Mouse (Mus musculus): ENCODE measurements around the gene Gm43951. TPM values are rescaled to one million over a fixed set of nuclear protein-coding genes. Genes with fewer than 3 reads are reported as not detected.

Gene Gm43951
- polyA plus RNA-seq, 1 experiment = 0.10 TPM

GRCm38 (mm10) chr11:72240062-72240860 lies 33.6 kb upstream of the Gm43951 start:
- Histone ChIP-seq H3ac (ENCODE audit: control insufficient read depth, insufficient read length) (no peak overlapping the region), H3K79me2 (ENCODE audit: control insufficient read depth, insufficient read depth) (no peaks in the 10 kb centered on the region), H3K4me3 (no peak overlapping the region), H3K36me3 (ENCODE audit: control insufficient read depth, insufficient read depth) (no peaks in the 10 kb centered on the region), H3K4me2 (ENCODE audit: low read depth) (no peak overlapping the region), H3K27me3 (ENCODE audit: control insufficient read depth, insufficient read depth, insufficient read length) (peaks cover 4% of the 10 kb centered on the region)
- TF ChIP-seq E2F4 (IDR thresholded peaks at IDR 0.05; ENCODE audit: insufficient read depth) (no peak), TCF3 (IDR thresholded peaks at IDR 0.05; ENCODE audit: insufficient read length, low read depth) (no peak), USF1 (IDR thresholded peaks at IDR 0.05; ENCODE audit: low read depth) (no peak)

GRCm38 (mm10) chr11:72234013-72234412 lies 27.4 kb upstream of the Gm43951 start:
- H3K27me3 ChIP-seq (ENCODE audit: control insufficient read depth, insufficient read depth, insufficient read length) = no peaks in the 10 kb centered on the region
- peak overlapping the region; percentile 21 for H3K4me2 ChIP-seq (ENCODE audit: low read depth)
- no peaks in the 10 kb centered on the region for H3K79me2 ChIP-seq (ENCODE audit: control insufficient read depth, insufficient read depth)
- no peak overlapping the region for H3K4me3 ChIP-seq
- no peak for TF ChIP-seq POLR2AphosphoS2 (IDR thresholded peaks at IDR 0.05; ENCODE audit: insufficient read length, low read depth)
- TF ChIP-seq SRF (IDR thresholded peaks at IDR 0.05; ENCODE audit: control insufficient read depth, insufficient read length, low read depth) = peak; percentile 11
- no peak for TF ChIP-seq CEBPB (IDR thresholded peaks at IDR 0.05; ENCODE audit: insufficient read depth, poor library complexity, severe bottlenecking)
- TF ChIP-seq MYOD1 (IDR thresholded peaks at IDR 0.05; ENCODE audit: control insufficient read depth in 1 of 3, insufficient read length in 2 of 3, low read depth in 2 of 3) = peak; percentile 17 to 77 (median 71)
- TF ChIP-seq USF1 (IDR thresholded peaks at IDR 0.05; ENCODE audit: low read depth) = no peak
- TF ChIP-seq POLR2A (IDR thresholded peaks at IDR 0.05; ENCODE audit: insufficient read length, low read depth) = no peak
- TF ChIP-seq TCF3 (IDR thresholded peaks at IDR 0.05; ENCODE audit: insufficient read length, low read depth) = peak; percentile 69
- no peak for TF ChIP-seq MAX (IDR thresholded peaks at IDR 0.05; ENCODE audit: low read depth)
- no peak for TF ChIP-seq E2F4 (IDR thresholded peaks at IDR 0.05; ENCODE audit: insufficient read depth)
- TF ChIP-seq TCF12 (IDR thresholded peaks at IDR 0.05; ENCODE audit: insufficient read depth, poor library complexity, severe bottlenecking) = peak; percentile 36
- TF ChIP-seq REST (IDR thresholded peaks at IDR 0.05; ENCODE audit: insufficient read depth, insufficient read length) = no peak
- TF ChIP-seq MYOG (IDR thresholded peaks at IDR 0.05; ENCODE audit: control insufficient read depth in 1 of 3, insufficient read depth in 1 of 3, insufficient read length in 2 of 3, low read depth in 2 of 3) = peak; percentile 82 to 96 (median 83)
- H3K36me3 ChIP-seq (ENCODE audit: control insufficient read depth, insufficient read depth) = no peaks in the 10 kb centered on the region
- no peak overlapping the region for H3ac ChIP-seq (ENCODE audit: control insufficient read depth, insufficient read length)

GRCm38 (mm10) chr11:72232991-72233390 lies 26.4 kb upstream of the Gm43951 start:
- Histone ChIP-seq H3K4me2 (ENCODE audit: low read depth) (no peak overlapping the region), H3ac (ENCODE audit: control insufficient read depth, insufficient read length) (no peak overlapping the region)
- TF ChIP-seq POLR2A (IDR thresholded peaks at IDR 0.05; ENCODE audit: insufficient read length, low read depth) (no peak), TCF3 (IDR thresholded peaks at IDR 0.05; ENCODE audit: insufficient read length, low read depth) (no peak), USF1 (IDR thresholded peaks at IDR 0.05; ENCODE audit: low read depth) (no peak), CEBPB (IDR thresholded peaks at IDR 0.05; ENCODE audit: insufficient read depth, poor library complexity, severe bottlenecking) (no peak), POLR2AphosphoS2 (IDR thresholded peaks at IDR 0.05; ENCODE audit: insufficient read length, low read depth) (no peak), TCF12 (IDR thresholded peaks at IDR 0.05; ENCODE audit: insufficient read depth, poor library complexity, severe bottlenecking) (no peak), MYOG (IDR thresholded peaks at IDR 0.05; ENCODE audit: control insufficient read depth in 1 of 3, insufficient read depth in 1 of 3, insufficient read length in 2 of 3, low read depth in 2 of 3) (no peak), E2F4 (IDR thresholded peaks at IDR 0.05; ENCODE audit: insufficient read depth) (no peak), MYOD1 (IDR thresholded peaks at IDR 0.05; ENCODE audit: control insufficient read depth in 1 of 3, insufficient read length in 2 of 3, low read depth in 2 of 3) (no peak), SRF (IDR thresholded peaks at IDR 0.05; ENCODE audit: control insufficient read depth, insufficient read length, low read depth) (no peak), MAX (IDR thresholded peaks at IDR 0.05; ENCODE audit: low read depth) (no peak), REST (IDR thresholded peaks at IDR 0.05; ENCODE audit: insufficient read depth, insufficient read length) (no peak)

GRCm38 (mm10) chr11:72232068-72232467 lies 25.4 kb upstream of the Gm43951 start:
- Histone ChIP-seq H3K4me2 (ENCODE audit: low read depth) (no peak overlapping the region), H3K36me3 (ENCODE audit: control insufficient read depth, insufficient read depth) (no peaks in the 10 kb centered on the region), H3K4me3 (no peak overlapping the region), H3ac (ENCODE audit: control insufficient read depth, insufficient read length) (no peak overlapping the region), H3K79me2 (ENCODE audit: control insufficient read depth, insufficient read depth) (no peaks in the 10 kb centered on the region), H3K27me3 (ENCODE audit: control insufficient read depth, insufficient read depth, insufficient read length) (no peaks in the 10 kb centered on the region)
- TF ChIP-seq MYOG (IDR thresholded peaks at IDR 0.05; ENCODE audit: control insufficient read depth in 1 of 3, insufficient read depth in 1 of 3, insufficient read length in 2 of 3, low read depth in 2 of 3) (no peak), MAX (IDR thresholded peaks at IDR 0.05; ENCODE audit: low read depth) (no peak), POLR2AphosphoS2 (IDR thresholded peaks at IDR 0.05; ENCODE audit: insufficient read length, low read depth) (no peak), REST (IDR thresholded peaks at IDR 0.05; ENCODE audit: insufficient read depth, insufficient read length) (no peak), TCF12 (IDR thresholded peaks at IDR 0.05; ENCODE audit: insufficient read depth, poor library complexity, severe bottlenecking) (no peak), E2F4 (IDR thresholded peaks at IDR 0.05; ENCODE audit: insufficient read depth) (no peak), SRF (IDR thresholded peaks at IDR 0.05; ENCODE audit: control insufficient read depth, insufficient read length, low read depth) (no peak)

More at GRCm38 (mm10) chr11:72232991-72233390, 26.4 kb upstream of the Gm43951 start:
- no peak overlapping the region for H3K4me3 ChIP-seq
- H3K27me3 ChIP-seq (ENCODE audit: control insufficient read depth, insufficient read depth, insufficient read length) = no peaks in the 10 kb centered on the region
- no peaks in the 10 kb centered on the region for H3K36me3 ChIP-seq (ENCODE audit: control insufficient read depth, insufficient read depth)
- H3K79me2 ChIP-seq (ENCODE audit: control insufficient read depth, insufficient read depth) = no peaks in the 10 kb centered on the region

GRCm38 (mm10) chr11:72228513-72228912 lies 21.9 kb upstream of the Gm43951 start:
- no peak overlapping the region for H3K4me2 ChIP-seq (ENCODE audit: low read depth)
- no peaks in the 10 kb centered on the region for H3K36me3 ChIP-seq (ENCODE audit: control insufficient read depth, insufficient read depth)
- H3K79me2 ChIP-seq (ENCODE audit: control insufficient read depth, insufficient read depth) = no peaks in the 10 kb centered on the region
- TF ChIP-seq POLR2AphosphoS2 (IDR thresholded peaks at IDR 0.05; ENCODE audit: insufficient read length, low read depth) (no peak), MYOD1 (IDR thresholded peaks at IDR 0.05; ENCODE audit: control insufficient read depth in 1 of 3, insufficient read length in 2 of 3, low read depth in 2 of 3) (peak in 2 of 3 experiments; percentile 25 to 56), MYOG (IDR thresholded peaks at IDR 0.05; ENCODE audit: control insufficient read depth in 1 of 3, insufficient read depth in 1 of 3, insufficient read length in 2 of 3, low read depth in 2 of 3) (peak in 2 of 3 experiments; percentile 71 to 73)
- H3K4me3 ChIP-seq = no peak overlapping the region
- no peaks in the 10 kb centered on the region for H3K27me3 ChIP-seq (ENCODE audit: control insufficient read depth, insufficient read depth, insufficient read length)
- no peak overlapping the region for H3ac ChIP-seq (ENCODE audit: control insufficient read depth, insufficient read length)
